Mouse (Mus musculus) hindbrain, embryonic 14.5 days (tissue): ENCODE results near the gene Nit1. TPM values are rescaled to one million over a fixed set of nuclear protein-coding genes. Genes with fewer than 3 reads are reported as not detected.

Experiments used
- ATAC-seq: fragments of 200-750 bp; cut with Nextera tagmentation; 2 replicates; pipeline ENCODE4 v1.8.0; 2017; ENCODE audit warnings: moderate number of reproducible peaks, mild to moderate bottlenecking, moderate TSS enrichment, moderate library complexity; ENCODE audit not compliant: low FRiP score
- DNase-seq: peaks from one replicate; pipeline ENCODE4 v3.0.0-alpha.2; 2015; ENCODE audit warnings: low spot score
- H3K27ac ChIP-seq: fragments of 300-500 bp; sonication (generic); 2 replicates; pipeline ENCODE4 v1.5.1; 2014; ENCODE audit warnings: mild to moderate bottlenecking, moderate library complexity
- H3K27me3 ChIP-seq: fragments of 300-500 bp; sonication (generic); 2 replicates; pipeline ENCODE4 v1.6.1; 2014; ENCODE audit warnings: mild to moderate bottlenecking, low read length, mixed read lengths; ENCODE audit not compliant: control insufficient read depth, insufficient read depth
- H3K36me3 ChIP-seq: fragments of 300-500 bp; sonication (generic); replicated peaks from 2 replicates; pipeline ENCODE4 v1.6.1; 2014; ENCODE audit not compliant: control insufficient read depth, insufficient read depth
- H3K4me1 ChIP-seq: fragments of 300-500 bp; sonication (generic); replicated peaks from 2 replicates; pipeline ENCODE4 v1.6.1; 2014; ENCODE audit warnings: antibody characterized with exemption, low read length, mixed read lengths; ENCODE audit not compliant: control insufficient read depth, insufficient read depth
- H3K4me2 ChIP-seq: fragments of 300-500 bp; sonication (generic); replicated peaks from 2 replicates; pipeline ENCODE4 v1.6.1; 2014; ENCODE audit warnings: mild to moderate bottlenecking, moderate library complexity
- H3K4me3 ChIP-seq: fragments of 300-500 bp; sonication (generic); replicated peaks from 2 replicates; pipeline ENCODE4 v1.5.1; 2014; ENCODE audit warnings: mild to moderate bottlenecking, low read length
- H3K9ac ChIP-seq: fragments of 300-500 bp; sonication (generic); 2 replicates; pipeline ENCODE4 v1.6.1; 2014
- H3K9me3 ChIP-seq: fragments of 300-500 bp; sonication (generic); 2 replicates; pipeline ENCODE4 v1.6.1; 2016; ENCODE audit warnings: low read length; ENCODE audit not compliant: control insufficient read depth
- WGBS: fragments of 180-500 bp; shearing (Covaris S2); extraction: QIAGEN DNeasy Blood & Tissue Kit; methylation state at CpG from one replicate; pipeline ENCODE4 v1.1.7; 2014; 5-methylcytosine and 5-hydroxymethylcytosine counted together
- polyA plus RNA-seq: library from polyadenylated mRNA; unstranded; fragments of >200 nt; fragmentation: Nextera tagmentation; extraction: Ambion mirVana; gene quantifications from 2 replicates; pipeline ENCODE4 v1.2.1, GENCODE M21; 2014

Gene Nit1
- 36.6 and 37.8 TPM in 2 replicates for polyA plus RNA-seq

DNA sequence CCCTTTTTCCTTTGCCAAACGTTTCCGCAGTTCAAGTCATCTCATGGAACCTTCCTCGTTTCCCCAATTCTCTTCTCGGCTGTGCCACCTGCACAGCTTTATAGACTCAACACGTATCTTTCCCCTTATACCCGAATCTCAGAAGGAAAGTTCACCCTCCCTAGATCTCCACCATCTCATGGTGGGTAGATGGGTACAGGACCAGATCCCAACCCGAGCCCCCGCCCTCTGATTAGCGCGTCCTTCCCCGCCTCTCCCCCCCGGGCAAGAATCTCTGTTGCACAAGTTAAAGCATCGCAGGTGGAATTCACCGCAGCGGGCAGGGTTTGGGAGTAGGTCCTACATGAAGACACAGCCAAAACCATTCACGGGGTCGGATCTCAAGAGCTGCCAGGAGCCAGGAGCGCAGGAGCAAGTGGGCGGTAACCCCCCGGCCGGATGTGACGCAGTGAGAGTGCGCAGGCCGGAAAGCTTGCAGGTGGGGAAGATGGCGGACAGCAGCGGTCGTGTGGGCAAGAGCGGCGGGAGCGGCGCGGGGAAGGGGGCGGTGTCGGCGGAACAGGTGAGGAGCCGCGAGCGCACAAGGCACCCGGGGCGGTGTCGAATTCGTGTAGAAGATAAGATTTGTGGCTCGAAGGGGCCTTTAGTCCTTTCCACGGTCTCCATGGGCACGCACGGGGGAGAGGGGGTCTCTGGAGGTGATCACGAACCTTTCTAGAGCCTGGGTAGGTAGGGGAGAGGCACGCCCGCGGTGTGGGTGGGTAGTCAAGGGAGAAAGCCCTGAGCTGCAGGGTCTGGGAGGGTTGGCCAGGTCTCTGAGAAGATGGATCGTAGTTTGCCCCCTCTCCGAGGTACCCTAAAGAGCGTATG, at the start of gene Nit1, which contains the start of gene Pfdn2:
TSS of gene Nit1 (minus strand) at position 422 of the 870 bp plus-strand sequence.
TSS of gene Pfdn2 (plus strand) at position 446 of the 870 bp plus-strand sequence.
- H3K9ac ChIP-seq: peak within 1 kb of the TSS; percentile 83
- peaks cover 6% of the 10 kb centered on the region; the same call in 1 of the 2 replicates for H3K9me3 ChIP-seq
- peak within 1 kb of the TSS; percentile 92 for H3K4me3 ChIP-seq
- 1% methylated on average over 53 of the region's 53 CpGs for WGBS
- no peaks in the 10 kb centered on the region for H3K27me3 ChIP-seq
- peaks cover 24% of the 10 kb centered on the region for H3K4me1 ChIP-seq
- DNase-seq: peak; percentile 96
- peak within 1 kb of the TSS; percentile 90 for H3K4me2 ChIP-seq
- H3K36me3 ChIP-seq: peaks cover 33% of the 10 kb centered on the region
- peak within 1 kb of the TSS; percentile 72 for H3K27ac ChIP-seq
- peak; percentile 95 for ATAC-seq

DNA sequence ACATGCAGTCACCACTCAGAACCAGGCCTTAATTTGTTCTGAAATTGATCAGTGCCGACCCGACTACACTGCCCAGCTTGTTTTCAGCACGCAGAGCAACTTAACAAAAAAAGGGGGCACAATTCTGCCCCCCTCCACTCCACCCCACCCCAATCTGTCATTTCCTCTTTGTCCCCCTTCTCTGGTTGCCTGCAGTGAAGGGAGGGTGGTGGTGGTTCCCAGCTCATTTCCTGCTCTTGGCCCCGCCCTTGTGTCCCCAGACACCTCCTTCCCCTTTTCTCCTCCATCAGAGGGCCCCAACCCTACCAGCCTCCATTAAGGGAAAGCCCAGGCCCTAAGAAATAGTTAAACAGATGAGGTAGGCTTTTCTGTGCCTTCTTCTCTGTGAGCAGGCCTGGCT, 44.7 kb upstream of the Nit1 start:
- Histone ChIP-seq H3K9me3 (no peaks in the 10 kb centered on the region), H3K4me1 (no peaks in the 10 kb centered on the region), H3K4me2 (no peak overlapping the region), H3K36me3 (no peaks in the 10 kb centered on the region), H3K4me3 (no peak overlapping the region), H3K27ac (no peak overlapping the region), H3K9ac (no peak overlapping the region), H3K27me3 (no peaks in the 10 kb centered on the region)
- DNase-seq: no peak
- no peak for ATAC-seq
- WGBS: 89% methylated on average over 4 of the region's 4 CpGs

DNA sequence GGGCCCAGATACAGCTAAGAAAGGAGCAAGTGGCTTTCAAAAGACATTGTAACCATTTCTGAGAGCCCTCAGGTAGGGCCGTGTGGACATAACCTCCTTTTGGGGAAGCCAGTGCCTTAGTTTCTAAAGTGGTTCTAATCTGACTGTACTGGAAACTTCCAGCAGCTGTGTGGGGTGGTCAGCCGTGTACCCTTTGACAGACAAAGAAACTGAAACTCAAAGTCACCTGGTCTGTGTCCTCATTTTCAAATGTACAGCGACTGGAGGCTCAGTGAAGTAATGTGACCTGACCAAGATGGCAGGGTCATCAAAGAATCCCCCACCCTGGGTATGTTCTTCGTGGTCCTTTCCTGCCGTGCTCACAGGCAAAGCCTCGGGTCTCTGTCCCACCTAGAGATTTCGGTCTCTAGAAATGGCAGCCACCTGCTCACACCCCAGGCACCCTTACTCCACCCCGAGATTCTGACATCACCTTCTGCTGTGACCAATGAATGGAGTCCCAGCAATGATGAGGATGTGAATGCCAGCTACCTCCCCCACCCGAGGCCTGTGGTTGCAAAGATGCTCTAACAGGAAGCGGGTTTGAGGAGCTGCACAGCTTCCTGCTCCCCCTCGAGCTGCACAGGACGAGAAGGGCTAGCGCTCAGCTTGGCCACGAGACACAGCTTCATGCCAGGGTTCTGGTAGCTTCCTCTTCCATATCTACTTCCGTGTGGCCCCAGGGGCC, 43.1 kb upstream of the Nit1 start, which contains the start of gene Arhgap30:
TSS of gene Arhgap30 (plus strand) at position 579 of the 727 bp plus-strand sequence.
- ATAC-seq (no peak), DNase-seq (no peak)
- H3K36me3 ChIP-seq: no peaks in the 10 kb centered on the region
- no peaks in the 10 kb centered on the region for H3K27me3 ChIP-seq
- H3K4me3 ChIP-seq: no peak within 1 kb of the TSS
- H3K27ac ChIP-seq: no peak within 1 kb of the TSS
- no peak within 1 kb of the TSS for H3K9ac ChIP-seq
- no peaks in the 10 kb centered on the region for H3K4me1 ChIP-seq
- H3K9me3 ChIP-seq: no peaks in the 10 kb centered on the region
- H3K4me2 ChIP-seq: no peak within 1 kb of the TSS
- WGBS: 82% methylated on average over 15 of the region's 15 CpGs

DNA sequence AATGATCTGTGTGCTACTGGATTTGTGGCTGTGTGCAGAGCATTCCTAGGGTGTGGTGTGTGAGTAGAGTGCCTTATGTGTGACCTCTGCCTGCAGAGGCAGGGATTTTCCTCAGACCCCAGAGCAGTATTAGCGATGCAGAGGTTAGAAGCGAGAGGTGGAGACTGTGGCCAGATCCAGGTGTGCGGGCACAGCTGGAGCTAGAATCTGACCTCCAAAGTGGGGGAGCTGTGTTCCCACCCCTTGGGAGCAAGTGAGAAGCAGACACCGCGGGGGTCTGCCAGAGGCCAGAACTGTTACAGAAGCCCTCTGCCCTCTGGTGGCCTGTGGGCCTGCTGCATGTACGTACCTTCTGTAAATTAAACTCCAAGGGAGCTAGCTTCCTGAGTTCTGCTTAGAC, 41.7 kb upstream of the Nit1 start:
- H3K4me2 ChIP-seq: no peak overlapping the region
- no peak for ATAC-seq
- H3K27me3 ChIP-seq: no peaks in the 10 kb centered on the region
- DNase-seq: no peak
- no peaks in the 10 kb centered on the region for H3K36me3 ChIP-seq
- H3K9ac ChIP-seq: no peak overlapping the region
- no peak overlapping the region for H3K4me3 ChIP-seq
- H3K27ac ChIP-seq: no peak overlapping the region
- 21% methylated on average over 6 of the region's 6 CpGs for WGBS
- H3K9me3 ChIP-seq: no peaks in the 10 kb centered on the region
- H3K4me1 ChIP-seq: no peaks in the 10 kb centered on the region

DNA sequence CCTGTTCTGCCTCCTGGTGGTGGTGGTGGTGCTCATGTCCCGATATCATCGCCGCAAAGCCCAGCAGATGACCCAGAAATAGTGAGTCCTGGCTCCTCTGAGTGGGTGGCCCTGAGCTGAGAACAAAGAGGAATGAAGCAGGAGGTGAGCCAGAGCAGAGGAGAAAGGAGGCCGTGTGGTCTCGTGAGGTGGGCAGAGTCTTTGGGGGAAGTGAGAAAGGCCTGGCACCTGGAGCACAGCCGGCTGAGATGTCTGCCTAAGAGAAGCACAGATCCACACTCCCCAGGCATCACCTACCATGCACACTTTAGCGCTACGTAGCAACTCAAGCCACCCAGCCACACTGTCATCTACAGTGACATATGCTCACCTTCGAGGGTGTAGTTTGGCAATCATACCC, 39.7 kb upstream of the Nit1 start:
- no peaks in the 10 kb centered on the region for H3K36me3 ChIP-seq

DNA sequence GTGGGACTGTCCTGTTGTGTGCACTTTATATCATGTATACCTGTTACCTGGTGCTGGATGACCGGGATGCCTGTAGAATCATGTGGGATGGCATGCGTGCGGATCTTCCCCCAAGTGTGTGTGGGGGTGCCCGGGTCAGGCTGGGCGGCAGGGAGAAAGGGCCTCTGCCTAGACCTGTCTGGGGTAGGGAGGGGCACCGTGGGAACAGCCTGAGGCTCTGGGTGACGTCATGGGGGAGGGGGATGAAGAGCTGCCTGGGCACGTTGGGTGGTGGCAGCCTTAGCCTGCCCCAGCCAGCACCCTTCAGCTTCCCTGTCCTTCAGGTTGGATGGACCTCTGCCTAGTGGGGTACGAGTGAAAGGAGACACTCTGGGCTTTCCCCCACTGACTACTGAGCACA, 38.9 kb upstream of the Nit1 start:
- H3K36me3 ChIP-seq: no peaks in the 10 kb centered on the region
- WGBS: 75% methylated on average over 9 of the region's 9 CpGs
- H3K4me3 ChIP-seq: no peak overlapping the region
- DNase-seq (no peak), ATAC-seq (no peak)
- 0 out of 2 replicates have a peak, but pooled peaks cover 5% of the 10 kb centered on the region for H3K27me3 ChIP-seq
- no peaks in the 10 kb centered on the region for H3K9me3 ChIP-seq
- H3K27ac ChIP-seq: no peak overlapping the region
- no peak overlapping the region for H3K9ac ChIP-seq
- no peak overlapping the region for H3K4me2 ChIP-seq
- peaks cover 4% of the 10 kb centered on the region; the same call in 1 of the 2 replicates for H3K4me1 ChIP-seq

More for the DNA sequence above, 39.7 kb upstream of the Nit1 start:
- 0 out of 2 replicates have a peak, but pooled peaks cover 5% of the 10 kb centered on the region for H3K27me3 ChIP-seq
- no peaks in the 10 kb centered on the region for H3K9me3 ChIP-seq
- 68% methylated on average over 9 of the region's 9 CpGs for WGBS
- 0 out of 2 replicates have a peak, but pooled peaks cover 1% of the 10 kb centered on the region for H3K4me1 ChIP-seq
- no peak overlapping the region for H3K4me3 ChIP-seq
- H3K4me2 ChIP-seq: no peak overlapping the region
- no peak overlapping the region for H3K9ac ChIP-seq
- no peak overlapping the region for H3K27ac ChIP-seq
- no peak for ATAC-seq
- no peak for DNase-seq

DNA sequence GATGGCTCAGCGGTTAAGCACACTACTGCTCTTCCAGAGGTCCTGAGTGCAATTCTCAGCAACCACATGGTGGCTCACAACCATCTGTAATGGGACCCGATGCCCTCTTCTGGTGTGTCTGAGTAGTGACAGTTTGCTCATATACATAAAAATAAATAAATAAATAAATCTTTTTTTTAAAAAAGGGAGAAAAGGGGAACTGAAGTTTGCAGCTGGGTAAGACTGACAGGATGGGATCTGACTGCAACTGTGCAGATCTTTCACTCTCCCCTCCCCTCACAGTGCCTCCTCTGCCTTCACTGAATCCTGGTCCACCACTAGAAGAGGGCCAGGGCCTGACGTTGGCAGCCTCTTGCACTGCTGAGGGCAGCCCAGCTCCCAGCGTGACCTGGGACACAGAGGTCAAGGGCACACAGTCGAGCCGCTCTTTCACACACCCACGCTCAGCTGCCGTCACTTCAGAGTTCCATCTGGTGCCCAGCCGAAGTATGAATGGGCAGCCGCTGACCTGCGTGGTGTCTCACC, 36.7 kb upstream of the Nit1 start:
- no peak overlapping the region for H3K27ac ChIP-seq
- DNase-seq: no peak
- H3K4me1 ChIP-seq: peaks cover 4% of the 10 kb centered on the region; the same call in 1 of the 2 replicates
- H3K36me3 ChIP-seq: no peaks in the 10 kb centered on the region
- ATAC-seq: no peak
- H3K27me3 ChIP-seq: 0 out of 2 replicates have a peak, but pooled peaks cover 5% of the 10 kb centered on the region
- no peak overlapping the region for H3K4me3 ChIP-seq
- H3K4me2 ChIP-seq: no peak overlapping the region
- no peak overlapping the region for H3K9ac ChIP-seq
- WGBS: 77% methylated on average over 11 of the region's 11 CpGs
- H3K9me3 ChIP-seq: no peaks in the 10 kb centered on the region

DNA sequence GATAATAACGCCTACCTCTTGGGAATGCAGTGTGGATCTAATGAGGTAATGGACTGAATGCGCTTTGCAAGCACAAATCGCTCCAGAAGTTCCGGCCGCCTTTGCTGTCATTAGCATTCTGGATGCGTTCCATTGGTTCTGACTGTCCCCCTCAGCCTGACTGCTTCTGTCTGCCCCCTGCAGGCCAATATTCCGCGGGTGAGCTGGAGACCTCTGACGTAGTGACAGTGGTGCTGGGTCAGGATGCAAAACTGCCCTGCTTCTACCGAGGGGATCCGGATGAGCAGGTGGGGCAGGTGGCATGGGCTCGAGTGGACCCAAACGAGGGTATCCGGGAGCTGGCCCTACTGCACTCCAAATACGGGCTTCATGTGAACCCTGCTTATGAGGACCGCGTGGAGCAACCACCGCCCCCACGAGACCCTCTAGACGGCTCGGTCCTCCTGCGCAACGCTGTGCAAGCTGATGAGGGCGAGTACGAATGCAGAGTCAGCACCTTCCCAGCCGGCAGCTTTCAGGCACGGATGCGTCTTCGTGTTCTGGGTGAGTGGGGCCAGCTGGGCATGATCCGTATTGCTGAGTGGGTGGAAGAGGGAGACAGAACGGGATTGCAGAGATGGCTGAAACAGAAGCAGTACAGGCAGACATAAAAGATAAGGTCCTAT, 34.6 kb upstream of the Nit1 start:
- H3K4me2 ChIP-seq: peak overlapping the region; percentile 50
- no peaks in the 10 kb centered on the region for H3K36me3 ChIP-seq
- WGBS: 2% methylated on average over 31 of the region's 31 CpGs
- ATAC-seq: peak; percentile 71
- H3K27ac ChIP-seq: peak overlapping the region; percentile 45; the same call in 1 of the 2 replicates
- no peaks in the 10 kb centered on the region for H3K9me3 ChIP-seq
- peaks cover 4% of the 10 kb centered on the region; the same call in 1 of the 2 replicates for H3K4me1 ChIP-seq
- H3K9ac ChIP-seq: peak overlapping the region; percentile 47
- peak overlapping the region; percentile 28 for H3K4me3 ChIP-seq
- H3K27me3 ChIP-seq: 0 out of 2 replicates have a peak, but pooled peaks cover 5% of the 10 kb centered on the region
- peak; percentile 78 for DNase-seq
